Mouse (Mus musculus): ENCODE measurements around the gene Ntng1. TPM values are rescaled to one million over a fixed set of nuclear protein-coding genes. Genes with fewer than 3 reads are reported as not detected.

Gene Ntng1
- total and polyA plus RNA-seq, 2 experiments from 2014 or later = 20.1 to 28.2 TPM

- 83% methylated on average over 9 of the region's 9 CpGs for WGBS
- Histone ChIP-seq H3K4me1 (ENCODE audit: insufficient read depth, low read length) (no peaks in the 10 kb centered on the region), H3K4me2 (ENCODE audit: low read depth, low read length) (no peak overlapping the region), H3K9ac (replicated peaks; ENCODE audit: low read length) (no peak overlapping the region), H3K9me3 (ENCODE audit: low read length) (no peaks in the 10 kb centered on the region), H3K27me3 (ENCODE audit: insufficient read depth, low read length) (no peaks in the 10 kb centered on the region), H3K4me3 (ENCODE audit: low read length) (no peak overlapping the region), H3K36me3 (ENCODE audit: insufficient read depth, low read length) (no peaks in the 10 kb centered on the region), H3K27ac (no peak overlapping the region)
- no peak for TF ChIP-seq CTCF (IDR thresholded peaks at IDR 0.05; ENCODE audit: low read depth)
- no peak for ATAC-seq
- no peak for DNase-seq (ENCODE audit: low spot score)
Measured at GRCm38 (mm10) chr3:109854449-109855155, 289.2 kb downstream of the Ntng1 start.

DNA sequence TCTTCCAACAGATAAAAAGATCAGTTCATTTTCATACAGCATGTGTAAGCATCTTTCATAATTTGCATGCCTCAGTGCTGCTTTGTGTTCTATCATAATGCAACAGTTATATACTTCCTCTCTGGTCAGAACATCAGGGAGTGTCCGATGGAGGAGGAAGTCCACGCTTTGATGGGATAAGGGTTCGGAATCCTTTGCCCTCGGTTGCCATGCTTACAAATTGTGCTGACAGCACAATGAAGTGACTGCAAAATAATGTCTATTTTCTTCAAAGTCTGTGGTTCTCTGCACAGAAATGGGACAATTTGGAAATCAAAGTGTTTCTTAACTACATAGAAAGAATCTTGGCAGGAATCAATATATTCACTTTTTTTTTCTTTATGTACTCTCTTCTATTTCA is 297.2 kb downstream of the Ntng1 start:
- no peak overlapping the region for H3K27ac ChIP-seq
- ATAC-seq (no peak), DNase-seq (ENCODE audit: low spot score) (no peak)
- no peaks in the 10 kb centered on the region for H3K36me3 ChIP-seq (ENCODE audit: insufficient read depth, low read length)
- WGBS = 66% methylated on average over 4 of the region's 4 CpGs
- no peak overlapping the region for H3K4me3 ChIP-seq (ENCODE audit: low read length)
- H3K27me3 ChIP-seq (ENCODE audit: insufficient read depth, low read length) = no peaks in the 10 kb centered on the region
- no peaks in the 10 kb centered on the region for H3K9me3 ChIP-seq (ENCODE audit: low read length)
- no peak overlapping the region for H3K4me2 ChIP-seq (ENCODE audit: low read depth, low read length)
- TF ChIP-seq CTCF (IDR thresholded peaks at IDR 0.05; ENCODE audit: low read depth) = no peak
- no peak overlapping the region for H3K9ac ChIP-seq (replicated peaks; ENCODE audit: low read length)
- no peaks in the 10 kb centered on the region for H3K4me1 ChIP-seq (ENCODE audit: insufficient read depth, low read length)

DNA sequence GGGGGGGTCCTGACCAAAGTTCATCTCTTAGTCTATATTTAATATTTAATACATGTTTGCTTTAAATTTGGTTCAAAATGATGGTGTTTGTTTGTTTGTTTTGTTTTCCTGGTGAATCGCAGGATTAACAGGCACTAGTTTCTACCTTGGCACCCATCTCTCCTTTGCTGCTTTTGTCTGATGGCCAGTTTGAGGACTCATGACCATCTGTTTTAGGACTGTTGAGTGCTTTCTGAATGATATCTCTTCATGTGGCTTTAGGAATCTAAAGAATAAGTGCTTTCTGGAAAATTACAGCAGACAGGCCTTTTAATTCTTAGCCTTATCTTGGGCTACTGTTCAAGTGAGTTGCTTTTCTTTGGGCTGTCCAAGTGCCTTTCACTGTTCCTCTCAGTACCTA is 318.0 kb downstream of the Ntng1 start:
- no peak overlapping the region for H3K4me3 ChIP-seq (ENCODE audit: low read length)
- H3K9ac ChIP-seq (replicated peaks; ENCODE audit: low read length) = no peak overlapping the region
- no peak for TF ChIP-seq CTCF (IDR thresholded peaks at IDR 0.05; ENCODE audit: low read depth)
- DNase-seq (ENCODE audit: low spot score) (no peak), ATAC-seq (no peak)
- no peaks in the 10 kb centered on the region for H3K9me3 ChIP-seq (ENCODE audit: low read length)
- no peak overlapping the region for H3K4me2 ChIP-seq (ENCODE audit: low read depth, low read length)
- no peaks in the 10 kb centered on the region for H3K36me3 ChIP-seq (ENCODE audit: insufficient read depth, low read length)
- H3K27me3 ChIP-seq (ENCODE audit: insufficient read depth, low read length) = no peaks in the 10 kb centered on the region
- WGBS = 97% methylated on average over 1 of the region's 1 CpGs
- H3K27ac ChIP-seq = no peak overlapping the region
- no peaks in the 10 kb centered on the region for H3K4me1 ChIP-seq (ENCODE audit: insufficient read depth, low read length)

GRCm38 (mm10) chr3:109822803-109823474 is 320.9 kb downstream of the Ntng1 start:
- Histone ChIP-seq H3K4me1 (ENCODE audit: insufficient read depth, low read length) (no peaks in the 10 kb centered on the region), H3K4me3 (ENCODE audit: low read length) (no peak overlapping the region), H3K27ac (no peak overlapping the region), H3K9me3 (ENCODE audit: low read length) (no peaks in the 10 kb centered on the region), H3K36me3 (ENCODE audit: insufficient read depth, low read length) (no peaks in the 10 kb centered on the region), H3K27me3 (ENCODE audit: insufficient read depth, low read length) (no peaks in the 10 kb centered on the region), H3K4me2 (ENCODE audit: low read depth, low read length) (no peak overlapping the region), H3K9ac (replicated peaks; ENCODE audit: low read length) (no peak overlapping the region)
- ATAC-seq = no peak
- no peak for TF ChIP-seq CTCF (IDR thresholded peaks at IDR 0.05; ENCODE audit: low read depth)
- DNase-seq (ENCODE audit: low spot score) = no peak
- WGBS = 86% methylated on average over 2 of the region's 2 CpGs

GRCm38 (mm10) chr3:109818821-109819685 is 324.8 kb downstream of the Ntng1 start:
- Histone ChIP-seq H3K9me3 (ENCODE audit: low read length) (no peaks in the 10 kb centered on the region), H3K4me1 (ENCODE audit: insufficient read depth, low read length) (no peaks in the 10 kb centered on the region), H3K4me2 (ENCODE audit: low read depth, low read length) (no peak overlapping the region), H3K27me3 (ENCODE audit: insufficient read depth, low read length) (no peaks in the 10 kb centered on the region), H3K4me3 (ENCODE audit: low read length) (no peak overlapping the region), H3K9ac (replicated peaks; ENCODE audit: low read length) (no peak overlapping the region), H3K27ac (no peak overlapping the region), H3K36me3 (ENCODE audit: insufficient read depth, low read length) (no peaks in the 10 kb centered on the region)
- WGBS = 85% methylated on average over 2 of the region's 2 CpGs
- ATAC-seq (no peak), DNase-seq (ENCODE audit: low spot score) (no peak)
- TF ChIP-seq CTCF (IDR thresholded peaks at IDR 0.05; ENCODE audit: low read depth) = no peak

DNA sequence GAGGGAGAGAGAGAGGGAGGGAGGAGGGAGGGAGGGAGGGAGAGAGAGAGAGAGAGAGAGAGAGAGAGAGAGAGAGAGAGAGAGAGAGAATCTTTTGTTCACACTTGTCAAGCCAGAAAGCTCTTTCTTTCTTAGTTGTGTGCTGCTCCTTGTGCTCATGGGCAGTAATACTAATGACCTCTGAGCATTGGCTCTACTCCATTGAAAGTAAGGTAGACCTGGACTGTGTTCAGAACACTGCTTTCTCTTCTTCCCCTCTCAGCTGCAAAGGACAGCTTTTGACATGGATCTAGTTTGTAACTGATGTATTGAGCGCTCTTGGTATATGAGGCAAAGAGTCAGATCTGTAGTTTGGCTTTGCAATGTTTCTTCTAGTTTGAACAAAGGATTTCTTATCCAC is 334.7 kb downstream of the Ntng1 start:
- ATAC-seq = no peak

More for the DNA sequence above, 334.7 kb downstream of the Ntng1 start:
- Histone ChIP-seq H3K9ac (replicated peaks; ENCODE audit: low read length) (no peak overlapping the region), H3K4me3 (ENCODE audit: low read length) (no peak overlapping the region), H3K27ac (no peak overlapping the region), H3K27me3 (ENCODE audit: insufficient read depth, low read length) (no peaks in the 10 kb centered on the region), H3K9me3 (ENCODE audit: low read length) (no peaks in the 10 kb centered on the region), H3K4me2 (ENCODE audit: low read depth, low read length) (no peak overlapping the region), H3K4me1 (ENCODE audit: insufficient read depth, low read length) (no peaks in the 10 kb centered on the region), H3K36me3 (ENCODE audit: insufficient read depth, low read length) (no peaks in the 10 kb centered on the region)
- TF ChIP-seq CTCF (IDR thresholded peaks at IDR 0.05; ENCODE audit: low read depth) = no peak
- no peak for DNase-seq (ENCODE audit: low spot score)
- 89% methylated on average over 1 of the region's 1 CpGs for WGBS

Measured in hindbrain, postnatal 0 days (tissue).